Mouse (Mus musculus): ENCODE data around the gene Gm21719. TPM values are rescaled to one million over a fixed set of nuclear protein-coding genes. Genes with fewer than 3 reads are reported as not detected.
"Not testable (repeated sequence)": the region's sequence is repeated elsewhere in the genome, so short reads cannot be mapped to it uniquely, and the experiment has no call there.

Gm21719 gene
- total RNA-seq (2022), result not detected

DNA sequence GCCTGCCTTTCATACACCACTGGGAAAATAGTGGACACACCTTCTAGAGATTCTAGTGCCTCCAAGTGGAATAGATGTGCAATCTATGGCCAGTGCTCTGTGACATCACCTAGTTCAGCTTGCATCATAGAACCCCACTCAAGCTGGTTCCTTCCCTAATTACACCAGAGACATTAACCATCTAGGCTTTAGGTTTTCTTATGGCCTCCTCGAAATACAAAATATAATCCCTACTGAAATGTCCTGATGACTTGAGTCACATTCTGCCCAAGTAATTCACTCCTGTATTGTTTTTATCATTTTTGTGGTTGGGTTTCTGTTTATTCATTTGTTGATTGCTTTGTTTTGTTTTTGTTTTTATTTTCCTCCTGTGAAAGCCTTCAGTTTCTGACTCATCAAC is at the start of gene Gm21719:
TSS of gene Gm21719 (minus strand) at position 101 of the 400 bp plus-strand sequence.
- DNase-seq (ENCODE audit: low spot score in 2 of 2), result not testable (repeated sequence)

Other genes starting within 250 kb of the Gm21719 start
- not detected for gene Gm28919, start 99.3 kb downstream of the Gm21719 start, total RNA-seq (2022)
- not detected for gene Gm20830, start 235.4 kb upstream of the Gm21719 start, total RNA-seq (2022)

Measured in left cerebral cortex, adult 8-10 months (tissue).